Mouse (Mus musculus) layer of hippocampus, adult 2 months (tissue): ENCODE results near the gene Nrtn. TPM values are rescaled to one million over a fixed set of nuclear protein-coding genes. Genes with fewer than 3 reads are reported as not detected.

ENCODE experiments used
- DNase-seq, 2 experiments: peaks; one replicate each; pipeline ENCODE4 v3.0.0; 2022; ENCODE audit warnings: low spot score in 2 of 2
- H3K27ac ChIP-seq: fragments of 200-600 bp; 2 replicates; pipeline ENCODE4 v1.8.1; 2022
- H3K4me3 ChIP-seq: fragments of 200-600 bp; 2 replicates; pipeline ENCODE4 v1.8.1; 2022; ENCODE audit warnings: mild to moderate bottlenecking
- CTCF ChIP-seq: fragments of 200-600 bp; conservative IDR thresholded peaks from 2 replicates; pipeline ENCODE4 v1.8.1; 2022; ENCODE audit warnings: antibody characterized with exemption, mild to moderate bottlenecking, moderate library complexity
- total RNA-seq, 2 experiments: library from RNA; stranded (reverse); gene quantifications; 2 replicates each; pipeline ENCODE4 v1.2.3; 2021

Gene Nrtn
- total RNA-seq, 2 experiments from 2014 or later: 2.5 to 3.3 TPM

GRCm38 (mm10) chr17:56768941-56769340, 11.6 kb upstream of the Nrtn start:
- no peak for DNase-seq
- Histone ChIP-seq H3K4me3 (no peak overlapping the region), H3K27ac (no peak overlapping the region)
- no peak for TF ChIP-seq CTCF

GRCm38 (mm10) chr17:56767531-56768135, 10.3 kb upstream of the Nrtn start:
- H3K4me3 ChIP-seq: no peak overlapping the region
- no peak for TF ChIP-seq CTCF
- no peak overlapping the region for H3K27ac ChIP-seq
- DNase-seq: no peak

GRCm38 (mm10) chr17:56766631-56767405, 9.5 kb upstream of the Nrtn start:
- Histone ChIP-seq H3K4me3 (no peak overlapping the region), H3K27ac (no peak overlapping the region)
- DNase-seq: no peak
- TF ChIP-seq CTCF: no peak

- no peak for DNase-seq
- Histone ChIP-seq H3K27ac (peak overlapping the region; percentile 100), H3K4me3 (peak overlapping the region; percentile 91)
- no peak for TF ChIP-seq CTCF
Observed at GRCm38 (mm10) chr17:56765431-56765830, 8.1 kb upstream of the Nrtn start.

- DNase-seq: peak; percentile 80 to 91
- peak within 1 kb of the TSS; percentile 91 for H3K4me3 ChIP-seq
- no peak for TF ChIP-seq CTCF
- H3K27ac ChIP-seq: peak within 1 kb of the TSS; percentile 100
Observed at GRCm38 (mm10) chr17:56764474-56765354, 7.4 kb upstream of the Nrtn start, which contains the start of gene Dus3l. Gene Dus3l, plus strand, starts transcription at chr17:56764757.

GRCm38 (mm10) chr17:56763741-56764250, 6.5 kb upstream of the Nrtn start:
- peak overlapping the region; percentile 91 for H3K4me3 ChIP-seq
- TF ChIP-seq CTCF: no peak
- no peak for DNase-seq
- H3K27ac ChIP-seq: peak overlapping the region; percentile 100

GRCm38 (mm10) chr17:56762769-56763731, 5.7 kb upstream of the Nrtn start:
- peak; percentile 55 to 66 for DNase-seq
- Histone ChIP-seq H3K27ac (peak overlapping the region; percentile 95), H3K4me3 (peak overlapping the region; percentile 53)
- peak; percentile 100 for TF ChIP-seq CTCF

- DNase-seq: peak; percentile 78 to 87
- H3K4me3 ChIP-seq: peak overlapping the region; percentile 53
- peak overlapping the region; percentile 95 for H3K27ac ChIP-seq
- TF ChIP-seq CTCF: no peak
Observed at GRCm38 (mm10) chr17:56761991-56762410, 4.7 kb upstream of the Nrtn start.

- Histone ChIP-seq H3K27ac (no peak overlapping the region), H3K4me3 (no peak overlapping the region)
- no peak for TF ChIP-seq CTCF
- no peak for DNase-seq
Observed at GRCm38 (mm10) chr17:56761077-56761476, 3.7 kb upstream of the Nrtn start.

GRCm38 (mm10) chr17:56759261-56759660, 1.9 kb upstream of the Nrtn start:
- no peak overlapping the region for H3K27ac ChIP-seq

GRCm38 (mm10) chr17:56758132-56758531, 802 bp upstream of the Nrtn start:
- peak; percentile 78 for TF ChIP-seq CTCF
- H3K4me3 ChIP-seq: no peak overlapping the region
- H3K27ac ChIP-seq: no peak overlapping the region
- DNase-seq: peak in 1 of 2 experiments; percentile 77

More at GRCm38 (mm10) chr17:56759261-56759660, 1.9 kb upstream of the Nrtn start:
- DNase-seq: no peak
- no peak for TF ChIP-seq CTCF
- H3K4me3 ChIP-seq: no peak overlapping the region
